Mouse (Mus musculus): ENCODE measurements at regions not wholly inside any gene's neighbourhood (a gene's known extent, or its start where the extent isn't known, plus 50 kb on each side); places are given as distances from the start of the nearest gene placed in this dataset.

- Histone ChIP-seq H3K4me1 (ENCODE audit: control insufficient read depth in 1 of 2, insufficient read depth in 2 of 2) (no peaks in the 10 kb centered on the region), H3K27me3 (replicated peaks) (no peaks in the 10 kb centered on the region), H3K27ac (ENCODE audit: insufficient read depth, low read depth) (no peak overlapping the region), H3K9me3 (replicated peaks; ENCODE audit: low read length) (no peaks in the 10 kb centered on the region), H3K4me2 (ENCODE audit: insufficient read depth, low read depth, poor library complexity, severe bottlenecking) (no peak overlapping the region), H3K9ac (ENCODE audit: insufficient read depth, low read depth) (no peak overlapping the region), H3K4me3 (replicated peaks in 1 of 3; ENCODE audit: low read depth in 2 of 3, low read length in 2 of 3, poor library complexity in 1 of 3) (no peak overlapping the region), H3K36me3 (replicated peaks in 1 of 2; ENCODE audit: control insufficient read depth in 1 of 2, insufficient read depth in 1 of 2, low read length in 1 of 2) (no peaks in the 10 kb centered on the region), H3K79me2 (replicated peaks; ENCODE audit: control insufficient read depth, extremely low read depth, insufficient read depth, poor library complexity, severe bottlenecking) (no peaks in the 10 kb centered on the region)
- no peak for TF ChIP-seq USF1 (IDR thresholded peaks at IDR 0.05; ENCODE audit: low read depth, low read length)
- TF ChIP-seq POLR2AphosphoS2 (IDR thresholded peaks at IDR 0.05; ENCODE audit: low read depth, low read length), result no peak
- TF ChIP-seq MEF2A (IDR thresholded peaks at IDR 0.05; ENCODE audit: borderline replicate concordance, low read depth, low read length), result no peak
- TF ChIP-seq CTCF (conservative IDR thresholded peaks at IDR 0.05 in 1 of 2, IDR thresholded peaks at IDR 0.05 in 1 of 2; ENCODE audit: low read depth in 2 of 2, low read length in 2 of 2), result no peak
- no peak for TF ChIP-seq RCOR1 (conservative IDR thresholded peaks at IDR 0.05; ENCODE audit: low read depth, low read length)
- no peak for TF ChIP-seq JUND (conservative IDR thresholded peaks at IDR 0.05; ENCODE audit: low read depth, low read length)
- no peak for TF ChIP-seq MAFK (IDR thresholded peaks at IDR 0.05; ENCODE audit: insufficient replicate concordance, low read length)
- TF ChIP-seq ELF1 (IDR thresholded peaks at IDR 0.05; ENCODE audit: low read depth, low read length), result no peak
- TF ChIP-seq MYC (IDR thresholded peaks at IDR 0.05; ENCODE audit: low read depth, low read length), result no peak
- TF ChIP-seq BHLHE40 (IDR thresholded peaks at IDR 0.05; ENCODE audit: low read depth, low read length), result no peak
- no peak for TF ChIP-seq SIN3A (IDR thresholded peaks at IDR 0.05; ENCODE audit: low read length)
- TF ChIP-seq CHD1 (IDR thresholded peaks at IDR 0.05; ENCODE audit: low read depth, low read length), result no peak
- TF ChIP-seq EP300 (IDR thresholded peaks at IDR 0.05; ENCODE audit: low read length), result no peak
- TF ChIP-seq TCF12 (IDR thresholded peaks at IDR 0.05; ENCODE audit: low read depth, low read length), result no peak
- TF ChIP-seq RAD21 (IDR thresholded peaks at IDR 0.05; ENCODE audit: low read depth, low read length), result no peak
- TF ChIP-seq PAX5 (IDR thresholded peaks at IDR 0.05; ENCODE audit: low read length), result no peak
- TF ChIP-seq GABPA (IDR thresholded peaks at IDR 0.05; ENCODE audit: insufficient replicate concordance, low read depth, low read length), result no peak
- no peak for TF ChIP-seq MXI1 (IDR thresholded peaks at IDR 0.05; ENCODE audit: low read depth, low read length)
- TF ChIP-seq ZKSCAN1 (IDR thresholded peaks at IDR 0.05; ENCODE audit: borderline replicate concordance, low read depth, low read length), result no peak
- no peak for TF ChIP-seq CHD2 (IDR thresholded peaks at IDR 0.05; ENCODE audit: low read length)
- dilution Hi-C loops (cut with MboI; ENCODE audit: extremely low pct_ligation_motif_present, extremely low pct_unique_long_range_greater_than_20kb, low sequenced_read_pairs), result no loop called here
- no peak for DNase-seq (ENCODE audit: extremely low read depth)
- in situ Hi-C loops (cut with MboI; ENCODE audit: low pct_ligation_motif_present, low pct_unique_long_range_greater_than_20kb, low sequenced_read_pairs), result no loop called here
These were observed 70.3 kb upstream of the Mbnl1 start for GRCm38 (mm10) chr3:60402251-60402830.

DNA sequence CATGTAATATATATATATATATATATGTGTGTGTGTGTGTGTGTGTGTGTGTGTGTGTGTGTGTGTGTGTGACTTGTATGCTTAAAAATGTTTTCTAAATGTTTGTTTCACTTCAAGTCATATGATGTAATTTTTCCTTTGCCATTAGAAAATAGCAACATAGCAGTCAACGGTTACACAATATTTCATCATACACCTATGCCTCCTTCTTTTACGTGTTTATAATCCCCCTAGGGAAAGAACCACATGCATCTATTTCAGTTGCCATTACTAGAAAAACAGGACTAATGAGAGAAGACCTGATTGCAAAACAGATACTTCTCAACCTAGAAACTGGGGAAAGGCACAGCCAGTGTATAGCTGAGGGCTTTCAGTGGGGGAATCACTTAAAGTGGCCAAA is 65.2 kb upstream of the Mbnl1 start:
- no peaks in the 10 kb centered on the region for H3K79me2 ChIP-seq (replicated peaks; ENCODE audit: control insufficient read depth, extremely low read depth, insufficient read depth, poor library complexity, severe bottlenecking)
- H3K4me2 ChIP-seq (ENCODE audit: insufficient read depth, low read depth, poor library complexity, severe bottlenecking), result peak overlapping the region; percentile 40; the same call in 1 of the 2 replicates
- peak overlapping the region; percentile 60 for H3K27ac ChIP-seq (ENCODE audit: insufficient read depth, low read depth)
- no peaks in the 10 kb centered on the region for H3K27me3 ChIP-seq (replicated peaks)
- H3K4me3 ChIP-seq (replicated peaks in 1 of 3; ENCODE audit: low read depth in 2 of 3, low read length in 2 of 3, poor library complexity in 1 of 3), result no peak overlapping the region
- H3K9ac ChIP-seq (ENCODE audit: insufficient read depth, low read depth), result peak overlapping the region; percentile 45; the same call in 1 of the 2 replicates
- no peak for DNase-seq (ENCODE audit: extremely low read depth)
- in situ Hi-C loops (cut with MboI; ENCODE audit: low pct_ligation_motif_present, low pct_unique_long_range_greater_than_20kb, low sequenced_read_pairs) (no loop called here), dilution Hi-C loops (cut with MboI; ENCODE audit: extremely low pct_ligation_motif_present, extremely low pct_unique_long_range_greater_than_20kb, low sequenced_read_pairs) (no loop called here)
- H3K4me1 ChIP-seq (ENCODE audit: control insufficient read depth in 1 of 2, insufficient read depth in 2 of 2), result peaks cover 3 to 15% of the 10 kb centered on the region in 2 experiments; a peak in 3 of 4 replicates
- H3K36me3 ChIP-seq (replicated peaks in 1 of 2; ENCODE audit: control insufficient read depth in 1 of 2, insufficient read depth in 1 of 2, low read length in 1 of 2), result no peaks in the 10 kb centered on the region
- no peak for TF ChIP-seq NELFE (IDR thresholded peaks at IDR 0.05; ENCODE audit: low read depth, low read length)
- H3K9me3 ChIP-seq (replicated peaks; ENCODE audit: low read length), result no peaks in the 10 kb centered on the region
